In genomic region chr11:108901670-108902069, GRCm38 (mm10) we compare ENCODE assay signal across 18 mouse cellular contexts. TPM values are rescaled to one million over a fixed set of nuclear protein-coding genes. Genes with fewer than 3 reads are reported as not detected.
DNase-seq lines count a peak whose midpoint lies in the region; TF ChIP-seq lines count a peak whose summit lies in the region.
"Had no signal": no experiment of that assay in that cellular context is flagged by ENCODE, and none has a peak within 500 bp of the region (broad histone marks: within the 10 kb centered on the region; RNA-seq: fewer than 3 reads in every experiment).

No protein-coding gene starts in this region.

- no peak overlapping the region for H3K27ac ChIP-seq in gastrocnemius, adult 2 months
- H3K27ac ChIP-seq: hindbrain, embryonic 13.5 days; liver, embryonic 12.5 days had no signal

- no peak for TF ChIP-seq CTCF in gastrocnemius, adult 2 months (IDR thresholded peaks at IDR 0.05)

- intact Hi-C loops in gastrocnemius, adult 2 months (cut with DNase I), result no loop called here
- intact Hi-C loops in gastrocnemius, postnatal 36 days (cut with DNase I), result no loop called here
- intact Hi-C loops in left cerebral cortex, postnatal 4 days (cut with DNase I), result no loop called here

- DNase-seq in cerebellum, adult 9-11 months, result peak; percentile 25
- DNase-seq in cerebellum, adult 9-10 months, result no peak
- peak; percentile 28 for DNase-seq in gastrocnemius, adult 2 months
- no peak for DNase-seq in gastrocnemius, postnatal 36 days
- DNase-seq in left cerebral cortex, postnatal 4 days, result peak; percentile 70
- DNase-seq in left cerebral cortex, adult 8-10 months (ENCODE audit: low spot score in 2 of 2), result no peak
- peak; percentile 47 to 58 for DNase-seq in cerebellum, postnatal 25 days
- DNase-seq in testis, postnatal 10 days (ENCODE audit: low spot score), result no peak
- DNase-seq: adrenal gland, adult 8-10 months; gastrocnemius, postnatal 14 days; kidney, adult 18-20 months; kidney, postnatal 14 days; lung, embryonic 14.5 days; lung, postnatal 4 days had no signal

- H3K4me3 ChIP-seq in gastrocnemius, adult 2 months, result no peak overlapping the region
- H3K4me3 ChIP-seq: hindbrain, embryonic 13.5 days; liver, embryonic 12.5 days; midbrain, embryonic 10.5 days; myocyte had no signal

RNA-seq across cellular contexts. Expression of gene Axin2, which starts 18.5 kb away (rescaled TPM):
- total RNA-seq in gastrocnemius, adult 2 months (2021), result 1 to 10 TPM; 8.5 to 9.3 TPM
- 10 to 100 TPM in 1 of 2 experiments, 1 to 10 TPM in 1; 7.0 to 15.0 TPM for total RNA-seq in gastrocnemius, postnatal 36 days (2021)
- 10 to 100 TPM; 31.1 to 35.9 TPM for total RNA-seq in left cerebral cortex, postnatal 4 days (2021)
- total RNA-seq in left cerebral cortex, adult 8-10 months (2022), result 10 to 100 TPM; 36.3 to 40.8 (median 38.0) TPM

Comparison
In these comparisons a context has a peak if more than half of its experiments do, and no peak if none do; other contexts are left out.
1. DNase-seq: peak in cerebellum, adult 9-11 months (single experiment), gastrocnemius, adult 2 months (single experiment), left cerebral cortex, postnatal 4 days (single experiment) and cerebellum, postnatal 25 days (2 of 2); none in cerebellum, adult 9-10 months (single experiment), gastrocnemius, postnatal 36 days (0 of 2), left cerebral cortex, adult 8-10 months (0 of 2) and testis, postnatal 10 days (single experiment).